Comparison of ENCODE assay signal across 19 mouse cellular contexts in genomic region chr8:104086615-104087014, GRCm38 (mm10). TPM values are rescaled to one million over a fixed set of nuclear protein-coding genes. Genes with fewer than 3 reads are reported as not detected.
A peak's percentile ranks its signal among the peaks of the same experiment; 100 is the strongest.
DNase-seq lines count a peak whose midpoint lies in the region; ATAC-seq and TF ChIP-seq lines count a peak whose summit lies in the region.
"Had no signal": no experiment of that assay in that cellular context is flagged by ENCODE, and none has a peak within 500 bp of the region (broad histone marks: within the 10 kb centered on the region; RNA-seq: fewer than 3 reads in every experiment).

No protein-coding gene starts in this region.

- no peak overlapping the region for H3K4me2 ChIP-seq in heart, postnatal 0 days (ENCODE audit: low read depth, low read length)
- H3K4me2 ChIP-seq in lung, postnatal 0 days (replicated peaks; ENCODE audit: low read depth, low read length) = no peak overlapping the region
- H3K4me2 ChIP-seq: embryonic facial prominence, embryonic 15.5 days; heart, embryonic 15.5 days; limb, embryonic 15.5 days; midbrain, embryonic 12.5 days; neural tube, embryonic 12.5 days had no signal

- no peak for TF ChIP-seq EP300 in heart, postnatal 0 days (IDR thresholded peaks at IDR 0.05; ENCODE audit: low read depth)
- TF ChIP-seq EP300 in lung, postnatal 0 days (IDR thresholded peaks at IDR 0.05) = no peak

- intact Hi-C loops in heart, postnatal 36 days (cut with DNase I) = no loop called here

- 59% methylated on average over 2 of the region's 2 CpGs for WGBS in heart, postnatal 0 days
- 72% methylated on average over 2 of the region's 2 CpGs for WGBS in lung, postnatal 0 days

- H3K9ac ChIP-seq in heart, postnatal 0 days (replicated peaks; ENCODE audit: low read depth, low read length) = no peak overlapping the region
- H3K9ac ChIP-seq in lung, postnatal 0 days (replicated peaks; ENCODE audit: low read depth) = no peak overlapping the region
- H3K9ac ChIP-seq: embryonic facial prominence, embryonic 15.5 days; heart, embryonic 15.5 days; limb, embryonic 15.5 days; midbrain, embryonic 12.5 days; neural tube, embryonic 12.5 days had no signal

- no peaks in the 10 kb centered on the region for H3K4me1 ChIP-seq in heart, postnatal 0 days (ENCODE audit: control insufficient read depth, insufficient read depth)
- H3K4me1 ChIP-seq in lung, postnatal 0 days (ENCODE audit: insufficient read depth, low read depth, low read length) = no peaks in the 10 kb centered on the region
- H3K4me1 ChIP-seq in E14TG2a.4 (replicated peaks; ENCODE audit: low read depth, low read length) = peaks cover 2% of the 10 kb centered on the region
- H3K4me1 ChIP-seq: heart, embryonic 15.5 days; limb, embryonic 15.5 days; midbrain, embryonic 12.5 days; neural tube, embryonic 12.5 days had no signal

- ATAC-seq in heart, postnatal 0 days (ENCODE audit: insufficient read depth, low read depth) = no peak
- ATAC-seq in lung, postnatal 0 days = no peak
- ATAC-seq in common myeloid progenitor, adult 5-6 weeks (replicated peaks; ENCODE audit: low read depth, poor library complexity, severe bottlenecking) = 0 out of 2 replicates have a peak, but pooled peaks have one; percentile 27
- ATAC-seq: inflammation-experienced regulatory T-cells, adult 6 months had no signal

- no peaks in the 10 kb centered on the region for H3K9me3 ChIP-seq in heart, postnatal 0 days (replicated peaks; ENCODE audit: control insufficient read depth, low read length)
- H3K9me3 ChIP-seq in lung, postnatal 0 days (ENCODE audit: low read length) = no peaks in the 10 kb centered on the region
- no peaks in the 10 kb centered on the region for H3K9me3 ChIP-seq in E14TG2a.4 (ENCODE audit: low read length)
- H3K9me3 ChIP-seq: embryonic facial prominence, embryonic 15.5 days; heart, embryonic 15.5 days; limb, embryonic 15.5 days; midbrain, embryonic 12.5 days; neural tube, embryonic 12.5 days had no signal

- TF ChIP-seq CTCF in heart, postnatal 0 days (IDR thresholded peaks at IDR 0.05; ENCODE audit: low read depth) = peak; percentile 20; the same call in 1 of the 2 replicates
- peak; percentile 46 for TF ChIP-seq CTCF in lung, postnatal 0 days (IDR thresholded peaks at IDR 0.05)
- TF ChIP-seq CTCF in E14TG2a.4 (conservative IDR thresholded peaks at IDR 0.05; ENCODE audit: low read length) = peak; percentile 23

- H3K27me3 ChIP-seq in heart, postnatal 0 days (ENCODE audit: control insufficient read depth, insufficient read depth, low read length) = no peaks in the 10 kb centered on the region
- H3K27me3 ChIP-seq in lung, postnatal 0 days (replicated peaks; ENCODE audit: insufficient read depth, low read length) = no peaks in the 10 kb centered on the region
- peaks cover 39% of the 10 kb centered on the region for H3K27me3 ChIP-seq in E14TG2a.4 (ENCODE audit: insufficient read depth, low read length)
- H3K27me3 ChIP-seq: embryonic facial prominence, embryonic 15.5 days; heart, embryonic 15.5 days; limb, embryonic 15.5 days; midbrain, embryonic 12.5 days; neural tube, embryonic 12.5 days had no signal

- H3K27ac ChIP-seq in heart, postnatal 0 days (ENCODE audit: low read depth) = no peak overlapping the region
- H3K27ac ChIP-seq in lung, postnatal 0 days (ENCODE audit: low read length) = no peak overlapping the region
- H3K27ac ChIP-seq: embryonic facial prominence, embryonic 15.5 days; heart, embryonic 15.5 days; limb, embryonic 15.5 days; midbrain, embryonic 12.5 days; neural tube, embryonic 12.5 days had no signal

- DNase-seq in heart, postnatal 0 days (ENCODE audit: low spot score) = no peak
- no peak for DNase-seq in heart, postnatal 36 days
- no peak for DNase-seq in lung, postnatal 0 days (ENCODE audit: low spot score)
- DNase-seq in lung, postnatal 10 days = no peak
- DNase-seq in left cerebral cortex, adult 9 months (ENCODE audit: low spot score in 2 of 2) = no peak
- DNase-seq in layer of hippocampus, postnatal 14 days (ENCODE audit: low spot score in 2 of 2) = no peak
- DNase-seq: adrenal gland, postnatal 25 days; cerebellum, adult 11 months; heart, adult 18-20 months; lung, postnatal 4 days; right cerebral cortex, adult 18-20 months had no signal

- H3K36me3 ChIP-seq in heart, postnatal 0 days (replicated peaks; ENCODE audit: control insufficient read depth, insufficient read depth, low read length) = no peaks in the 10 kb centered on the region
- H3K36me3 ChIP-seq in lung, postnatal 0 days (ENCODE audit: insufficient read depth, low read length) = no peaks in the 10 kb centered on the region
- no peaks in the 10 kb centered on the region for H3K36me3 ChIP-seq in E14TG2a.4 (ENCODE audit: insufficient read depth, low read length)
- H3K36me3 ChIP-seq: embryonic facial prominence, embryonic 15.5 days; heart, embryonic 15.5 days; limb, embryonic 15.5 days; midbrain, embryonic 12.5 days; neural tube, embryonic 12.5 days had no signal

- no peak overlapping the region for H3K4me3 ChIP-seq in heart, postnatal 0 days (ENCODE audit: low read depth, low read length)
- H3K4me3 ChIP-seq in lung, postnatal 0 days (ENCODE audit: low read depth, low read length) = no peak overlapping the region
- H3K4me3 ChIP-seq in E14TG2a.4 (replicated peaks; ENCODE audit: low read length) = no peak overlapping the region
- H3K4me3 ChIP-seq: embryonic facial prominence, embryonic 15.5 days; heart, embryonic 15.5 days; limb, embryonic 15.5 days; midbrain, embryonic 12.5 days; neural tube, embryonic 12.5 days had no signal

RNA-seq across cellular contexts. Expression of gene Cdh5, which starts 14.8 kb away (rescaled TPM):
- 123 and 125 TPM in 2 replicates for total RNA-seq in heart, postnatal 0 days (2014; rRNA removed; ENCODE audit: low replicate concordance)
- polyA plus RNA-seq in heart, postnatal 0 days (2015; fragmentation: Nextera tagmentation; extraction: Ambion mirVana) = 39.5 and 42.6 TPM in 2 replicates
- 100 to 1,000 TPM; 133 to 159 TPM for total RNA-seq in heart, postnatal 36 days (2021)
- polyA plus RNA-seq in lung, postnatal 0 days (2015; fragmentation: Nextera tagmentation; extraction: Ambion mirVana) = 99.0 and 100 TPM in 2 replicates
- total RNA-seq in common myeloid progenitor, adult 5-6 weeks (2017) = not detected in 2 replicates
- total RNA-seq in layer of hippocampus, postnatal 14 days (2021) = 10 to 100 TPM; 12.4 to 14.9 TPM

Comparison
In these comparisons a context has a peak if more than half of its experiments do, and no peak if none do; other contexts are left out.
1. RNA of gene Cdh5, which starts 14.8 kb away (total RNA-seq): 133 to 159 TPM in heart, postnatal 36 days, 123 to 125 TPM in heart, postnatal 0 days and 12.4 to 14.9 TPM in layer of hippocampus, postnatal 14 days; not detected in common myeloid progenitor, adult 5-6 weeks; every median in the first group is over 10 times any median in the second.
2. Peak in every context shown above with its lines, with median percentiles within 50 percentile points of each other: CTCF ChIP-seq.